In genomic region chr7:81022731-81023130, GRCm38 (mm10) we compare ENCODE assay signal across 19 mouse cellular contexts.
"Had no signal": no experiment of that assay in that cellular context is flagged by ENCODE, and none has a peak within 500 bp of the region (broad histone marks: within the 10 kb centered on the region; RNA-seq: fewer than 3 reads in every experiment).

No protein-coding gene starts in this region.

- H3K27me3 ChIP-seq: lung, embryonic 15.5 days; midbrain, embryonic 12.5 days; midbrain, embryonic 15.5 days; neural tube, embryonic 12.5 days; neural tube, embryonic 15.5 days; stomach, embryonic 15.5 days had no signal

- H3K9me3 ChIP-seq: lung, embryonic 15.5 days; midbrain, embryonic 12.5 days; midbrain, embryonic 15.5 days; neural tube, embryonic 12.5 days; neural tube, embryonic 15.5 days; stomach, embryonic 15.5 days had no signal

- DNase-seq: kidney, adult 18-20 months; kidney, postnatal 10 days; kidney, postnatal 36 days; layer of hippocampus, postnatal 36 days; lung, adult 18-20 months; lung, postnatal 10 days; lung, postnatal 36 days; right cerebral cortex, adult 18-20 months; right cerebral cortex, postnatal 14 days; right cerebral cortex, postnatal 4 days; thymus, postnatal 25 days had no signal

- H3K4me1 ChIP-seq: lung, embryonic 15.5 days; midbrain, embryonic 12.5 days; midbrain, embryonic 15.5 days; neural tube, embryonic 12.5 days; neural tube, embryonic 15.5 days had no signal

- H3K27ac ChIP-seq: lung, embryonic 15.5 days; midbrain, embryonic 12.5 days; midbrain, embryonic 15.5 days; neural tube, embryonic 12.5 days; neural tube, embryonic 15.5 days; stomach, embryonic 15.5 days had no signal

- ATAC-seq: inflammation-experienced regulatory T-cells, adult 6 months; intestine, embryonic 16.5 days; midbrain, embryonic 15.5 days had no signal

- H3K4me2 ChIP-seq: lung, embryonic 15.5 days; midbrain, embryonic 12.5 days; midbrain, embryonic 15.5 days; neural tube, embryonic 12.5 days; neural tube, embryonic 15.5 days; stomach, embryonic 15.5 days had no signal

- H3K4me3 ChIP-seq: lung, embryonic 15.5 days; midbrain, embryonic 12.5 days; midbrain, embryonic 15.5 days; neural tube, embryonic 12.5 days; neural tube, embryonic 15.5 days; stomach, embryonic 15.5 days had no signal

- H3K9ac ChIP-seq: lung, embryonic 15.5 days; midbrain, embryonic 12.5 days; midbrain, embryonic 15.5 days; neural tube, embryonic 12.5 days; neural tube, embryonic 15.5 days; stomach, embryonic 15.5 days had no signal
